Mouse (Mus musculus) lung, postnatal 0 days (tissue): ENCODE measurements around the gene Efcab6.

Experiments
- CTCF ChIP-seq: IDR thresholded peaks from 2 replicates; pipeline ENCODE4 v1.5.1; 2016; ENCODE audit warnings: antibody characterized with exemption, mild to moderate bottlenecking
- EP300 ChIP-seq: IDR thresholded peaks from 2 replicates; pipeline ENCODE4 v1.6.1; 2016; ENCODE audit warnings: antibody characterized with exemption, mild to moderate bottlenecking, control low read depth

- no peak for TF ChIP-seq EP300
- TF ChIP-seq CTCF: no peak
Measured at GRCm38 (mm10) chr15:84065140-84065539, at the start of gene Efcab6.
